Mouse (Mus musculus) neural tube, postnatal 0 days (tissue): ENCODE data around the gene Arhgap6. TPM values are rescaled to one million over a fixed set of nuclear protein-coding genes. Genes with fewer than 3 reads are reported as not detected.

Experiments used
- polyA plus RNA-seq: library from polyadenylated mRNA; unstranded; fragments of >200 nt; fragmentation: Nextera tagmentation; extraction: Ambion mirVana; gene quantifications from 2 replicates; pipeline ENCODE4 v1.2.1, GENCODE M21; 2015

The Arhgap6 gene
- 4.7 and 5.0 TPM in 2 replicates for polyA plus RNA-seq

DNA sequence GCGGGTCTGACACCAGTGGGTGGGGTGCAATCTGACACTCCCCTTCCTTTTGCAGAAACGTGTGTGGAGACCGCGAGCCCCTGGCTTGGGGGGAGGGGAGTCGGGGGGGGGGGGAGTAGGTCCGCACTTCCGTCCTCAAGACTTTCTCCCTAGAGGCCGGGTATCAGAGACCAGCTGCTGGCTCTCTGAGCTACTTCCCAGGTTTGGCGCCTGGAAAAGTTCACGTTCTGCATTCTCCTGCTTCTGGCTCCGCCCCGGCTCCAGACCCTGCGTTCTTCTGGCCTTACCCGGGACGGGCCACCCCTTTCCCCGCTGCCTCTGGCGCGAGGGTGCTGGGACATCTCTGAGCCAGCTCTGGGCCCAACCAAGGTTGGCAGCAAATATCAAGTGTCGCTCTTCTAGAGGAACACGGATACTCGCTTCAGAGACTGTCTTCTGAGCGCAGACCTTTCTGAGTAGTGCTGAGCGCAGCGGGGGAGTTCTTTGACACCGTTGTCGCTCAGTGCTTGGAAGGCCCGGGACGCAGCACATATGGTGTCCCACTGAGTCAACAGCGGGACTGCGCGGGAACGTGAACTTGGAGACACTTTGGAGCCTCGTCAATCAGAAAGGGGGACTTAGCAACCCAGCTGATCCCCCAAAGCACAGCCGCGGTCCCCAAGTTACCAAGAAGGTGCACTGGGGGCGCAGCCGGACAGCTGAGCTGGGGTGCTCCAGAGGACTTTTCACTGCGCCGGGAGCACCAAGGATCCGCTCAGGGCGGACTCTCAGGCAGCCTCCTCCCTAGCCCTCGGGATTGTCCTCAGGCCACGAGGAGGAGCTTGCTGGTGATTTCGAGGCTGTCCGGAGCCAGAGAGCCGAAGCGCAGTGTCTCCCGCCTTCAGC lies at the start of gene Arhgap6:
TSS of gene Arhgap6 (plus strand) at position 126 of the 885 bp plus-strand sequence.

DNA sequence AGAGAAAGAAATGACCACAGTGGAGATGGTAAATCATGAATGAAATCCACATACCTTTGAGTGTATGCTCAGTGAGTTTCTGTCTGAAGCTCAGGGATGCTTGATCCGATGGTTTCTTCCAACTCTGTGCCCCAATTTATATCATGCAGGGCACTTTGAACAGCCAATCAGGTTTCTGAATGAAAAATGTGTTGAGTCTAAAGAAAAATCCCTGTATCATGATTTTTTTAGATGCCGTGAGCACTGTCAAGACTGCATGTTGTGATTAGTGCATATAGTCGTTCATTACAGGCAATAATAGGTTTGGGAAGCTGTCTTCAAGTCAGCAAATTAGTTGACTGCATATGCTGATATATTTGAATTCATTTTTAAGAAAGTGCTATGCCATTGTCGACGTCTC lies 392.2 kb downstream of the Arhgap6 start, which contains the start of gene Amelx:
TSS of gene Amelx (minus strand) at position 101 of the 400 bp plus-strand sequence.

GRCm38 (mm10) chrX:169319945-169320667 lies 525.2 kb downstream of the Arhgap6 start, which contains the start of gene Hccs:
Gene Hccs (minus strand): TSS chrX:169320372.

Other genes starting within 250 kb of the Arhgap6 start
- 2.0 and 2.1 TPM in 2 replicates for gene Frmpd4, start 217.9 kb upstream of the Arhgap6 start, polyA plus RNA-seq
- gene Msl3, start 121.2 kb upstream of the Arhgap6 start, polyA plus RNA-seq: 14.1 and 15.4 TPM in 2 replicates